Mouse (Mus musculus): ENCODE measurements at regions not wholly inside any gene's neighbourhood (a gene's known extent, or its start where the extent isn't known, plus 50 kb on each side); places are given as distances from the start of the nearest gene placed in this dataset.
A peak's percentile ranks its signal among the peaks of the same experiment; 100 is the strongest.
"Not testable (repeated sequence)": the region's sequence is repeated elsewhere in the genome, so short reads cannot be mapped to it uniquely, and the experiment has no call there.

DNA sequence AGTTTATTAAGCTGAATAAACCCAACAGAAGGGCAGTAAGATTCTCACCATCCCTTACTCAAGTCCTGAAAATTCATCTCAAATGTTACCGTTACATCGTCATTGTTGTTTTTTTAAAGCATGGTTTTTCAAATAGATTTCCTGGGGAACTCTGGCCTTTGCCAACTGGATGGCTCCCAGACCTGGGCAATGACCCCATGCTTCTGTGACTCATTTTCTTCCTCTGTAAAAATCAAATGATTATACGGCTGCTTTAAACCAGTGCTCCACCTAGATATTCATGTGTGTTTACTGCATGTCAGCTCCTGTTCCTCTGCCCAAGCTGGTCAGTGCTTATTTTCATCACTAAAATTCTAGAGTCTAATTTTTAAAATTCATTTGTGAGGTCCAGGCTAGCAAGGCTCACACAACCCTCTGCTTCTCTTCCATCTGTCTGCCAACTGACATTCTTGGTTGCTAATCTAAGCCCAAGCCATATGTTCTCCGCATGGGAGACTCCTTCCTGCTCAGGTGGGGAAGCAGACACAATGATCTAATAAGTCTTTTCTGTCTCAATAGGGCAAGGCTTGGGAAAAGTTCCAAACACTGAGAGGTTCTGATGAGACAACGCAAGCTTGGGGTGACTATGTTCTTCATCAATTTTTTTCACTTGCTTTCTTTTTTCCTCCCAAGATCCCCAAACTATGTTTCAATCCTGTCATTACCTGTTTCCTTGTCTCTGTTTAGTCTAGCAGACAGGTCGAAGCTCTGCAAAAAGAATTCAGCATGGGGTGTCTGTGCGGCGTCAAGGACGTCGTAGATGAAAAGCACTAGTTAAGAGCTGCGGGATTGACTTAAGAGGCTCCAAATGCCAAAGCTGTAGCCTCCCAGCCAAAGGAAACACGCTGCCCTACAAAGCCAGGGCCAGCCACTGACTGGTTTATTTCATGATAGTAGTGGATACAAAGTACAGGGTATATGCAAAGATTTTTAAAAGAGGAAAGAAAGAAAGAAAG is 594.7 kb downstream of the Efna5 start:
- DNase-seq = no peak

DNA sequence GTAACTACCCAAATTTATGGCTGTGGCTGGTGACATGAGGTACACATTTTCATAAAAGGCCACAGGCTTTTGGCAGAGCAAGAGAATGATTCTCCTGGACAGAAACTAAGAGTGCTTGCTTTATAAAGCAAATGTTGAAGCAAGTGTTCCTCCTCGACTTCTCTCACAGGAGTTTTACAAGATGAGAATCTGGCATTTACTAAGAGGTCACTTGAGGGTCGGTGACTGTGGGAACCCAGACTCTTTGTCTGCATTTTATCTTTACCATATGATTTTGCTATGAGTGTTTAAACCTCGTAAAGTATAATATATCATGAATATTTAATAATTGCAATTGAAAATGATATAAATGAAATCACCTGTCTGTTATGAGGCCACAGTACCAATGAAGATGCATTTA is 600.9 kb downstream of the Efna5 start:
- no peak for DNase-seq

DNA sequence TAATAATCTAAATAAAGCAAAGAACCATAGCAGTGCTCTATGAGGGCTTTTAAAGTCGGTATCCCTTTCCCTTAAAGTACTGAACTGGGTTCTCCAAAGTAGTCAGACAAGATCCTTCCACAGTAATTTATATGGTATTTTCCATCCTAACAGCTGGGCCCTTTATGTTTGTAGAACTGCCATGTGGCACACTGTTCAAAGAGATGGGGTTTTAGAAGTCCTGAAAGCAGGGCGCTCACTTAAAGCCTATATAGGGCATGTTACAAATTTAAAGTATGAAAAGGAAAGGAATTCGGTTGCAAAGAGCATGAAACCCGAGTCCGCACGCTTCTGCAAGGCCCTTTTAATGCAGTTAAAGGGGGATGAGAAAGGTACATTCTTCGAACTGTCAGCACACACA is 609.7 kb downstream of the Efna5 start:
- DNase-seq = no peak

DNA sequence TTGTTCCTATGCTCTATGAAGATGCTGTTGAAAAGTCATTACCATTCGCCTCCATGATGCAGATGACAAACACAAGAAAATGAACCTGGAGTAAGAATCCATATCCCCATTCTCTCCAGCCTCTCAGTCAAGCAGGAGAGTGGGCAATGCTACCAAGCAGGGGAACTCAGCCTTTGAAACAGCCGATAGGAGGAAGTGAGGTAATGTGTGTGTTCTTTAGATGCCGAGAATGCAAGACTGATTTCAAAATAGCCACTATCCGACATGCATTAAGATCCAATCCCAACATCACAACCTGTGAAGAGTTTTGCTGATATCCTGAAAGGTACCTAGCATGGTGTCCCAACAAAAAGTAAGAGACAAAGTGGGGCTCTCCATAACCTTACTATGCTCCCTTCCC is 611.8 kb downstream of the Efna5 start:
- DNase-seq = no peak

DNA sequence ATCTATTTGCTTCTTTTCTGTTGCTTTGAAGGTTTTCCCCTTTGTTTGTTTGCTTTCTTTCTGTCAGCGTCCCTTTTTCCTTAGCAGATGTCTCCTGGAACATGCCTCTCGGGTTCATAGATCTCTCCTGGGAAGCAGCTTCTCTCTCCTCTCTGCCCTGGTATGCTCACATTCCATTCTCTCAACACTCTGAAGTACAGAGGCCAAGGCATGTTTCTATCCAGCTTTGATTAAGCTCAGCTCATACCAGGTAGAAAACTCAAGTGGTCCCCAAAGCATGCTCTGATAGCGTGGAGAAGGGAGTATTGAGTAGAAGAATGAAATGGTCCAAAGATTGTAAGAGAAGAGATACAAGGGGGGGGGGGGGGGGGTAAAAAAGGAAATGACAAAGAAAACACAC is 627.7 kb downstream of the Efna5 start:
- DNase-seq = no peak

DNA sequence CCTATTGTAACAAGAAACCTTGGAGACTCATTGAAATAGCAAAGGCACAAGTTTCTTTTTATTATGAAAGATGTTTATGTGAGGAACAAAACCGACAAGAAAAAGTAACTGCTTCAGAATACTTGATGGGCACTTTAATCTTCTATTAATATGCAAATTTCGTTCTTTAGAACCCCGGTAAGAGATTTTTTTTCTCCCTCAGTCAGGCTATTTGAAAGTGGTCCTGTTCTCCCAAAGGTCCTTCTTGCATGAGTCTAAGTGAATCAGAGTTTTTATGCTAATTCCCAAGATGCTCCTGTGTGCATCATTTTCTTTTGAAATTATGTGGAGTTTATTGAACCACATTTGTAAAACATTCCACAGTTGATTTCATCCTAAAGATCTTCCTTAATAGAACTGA is 633.1 kb downstream of the Efna5 start:
- no peak for DNase-seq

DNA sequence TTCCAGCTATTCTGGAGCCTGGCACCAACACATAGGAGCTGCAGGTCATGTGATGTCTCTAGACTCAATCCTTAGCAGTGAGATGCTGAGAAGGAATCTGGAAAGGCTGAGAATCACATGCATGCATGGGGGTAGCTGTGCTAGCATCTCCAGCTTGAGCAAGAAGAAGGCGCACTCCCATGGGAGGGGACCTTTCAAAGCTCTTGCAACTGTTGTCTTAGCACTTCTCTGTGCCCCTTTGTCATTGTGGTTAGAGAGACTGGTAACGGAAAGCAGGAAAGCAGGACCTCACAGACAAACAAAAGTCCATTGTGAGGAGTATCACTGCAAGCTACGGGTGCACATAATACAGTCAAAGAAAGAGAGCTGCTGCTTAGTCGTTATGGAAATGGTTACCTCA is 634.5 kb downstream of the Efna5 start:
- peak in 1 of 2 experiments; percentile 10 for DNase-seq

DNA sequence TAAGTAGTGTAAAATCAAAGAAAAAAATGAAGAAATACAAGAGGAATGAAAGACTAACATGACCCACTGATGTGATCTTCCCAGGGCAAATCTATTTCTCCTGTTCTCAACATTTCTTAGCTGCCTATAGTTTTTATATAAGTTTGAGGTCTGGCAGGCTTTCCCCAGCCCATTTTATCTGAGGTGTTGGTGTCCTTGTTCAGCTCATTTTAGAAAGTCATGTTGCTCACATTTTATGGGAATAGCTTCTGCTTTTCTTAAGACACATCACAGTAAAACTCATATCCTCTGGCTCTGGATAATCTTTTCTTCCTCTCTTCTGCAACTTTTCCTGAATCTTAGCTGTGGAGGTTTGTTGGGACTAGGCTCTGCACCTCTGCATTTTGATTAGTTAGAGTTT is 650.2 kb downstream of the Efna5 start:
- no peak for DNase-seq

DNA sequence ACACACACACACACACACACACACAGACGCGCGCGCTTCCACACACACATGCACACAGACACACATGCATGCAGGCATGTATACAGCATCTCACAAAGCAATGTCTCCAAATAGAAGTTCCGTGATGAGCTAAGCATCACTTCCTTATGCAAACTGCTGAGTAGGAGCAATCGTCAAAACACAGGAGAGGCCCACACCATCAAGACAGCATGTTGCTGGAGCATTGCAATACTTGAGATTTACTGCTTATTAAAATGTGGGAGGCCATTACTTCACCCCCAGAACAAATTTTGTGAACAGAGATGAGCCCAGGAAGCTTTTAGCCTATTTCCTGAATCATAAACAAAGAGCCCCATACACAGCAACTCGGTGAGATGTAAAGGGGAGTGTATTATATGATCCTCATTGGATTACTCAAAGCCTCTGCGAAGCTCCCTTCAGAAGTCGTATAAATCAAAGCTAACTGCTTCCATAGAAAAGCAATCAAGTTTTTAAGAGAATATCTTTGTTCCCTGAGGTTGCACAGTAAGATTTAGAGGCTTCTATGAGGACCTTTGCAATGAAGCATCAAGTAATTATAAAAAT is 670.6 kb downstream of the Efna5 start:
- no peak for DNase-seq

DNA sequence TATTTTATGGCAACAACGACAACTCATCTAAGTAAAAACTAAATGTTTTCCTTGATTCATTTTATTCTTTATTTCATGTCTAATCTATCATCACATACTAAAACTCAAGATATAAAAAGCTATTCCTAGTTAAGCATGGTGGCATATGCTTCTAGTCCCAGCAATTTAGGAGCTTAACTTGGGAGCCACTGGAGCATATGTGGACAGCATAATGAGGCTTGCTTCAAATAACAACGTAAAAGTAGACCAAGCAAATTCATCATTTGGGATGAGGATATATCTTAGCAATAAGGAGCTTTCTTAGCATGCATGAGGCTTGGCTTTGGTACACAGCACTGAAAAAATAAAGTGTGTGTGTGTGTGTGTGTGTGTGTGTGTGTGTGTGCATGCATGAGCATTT is 678.5 kb downstream of the Efna5 start:
- no peak for DNase-seq

DNA sequence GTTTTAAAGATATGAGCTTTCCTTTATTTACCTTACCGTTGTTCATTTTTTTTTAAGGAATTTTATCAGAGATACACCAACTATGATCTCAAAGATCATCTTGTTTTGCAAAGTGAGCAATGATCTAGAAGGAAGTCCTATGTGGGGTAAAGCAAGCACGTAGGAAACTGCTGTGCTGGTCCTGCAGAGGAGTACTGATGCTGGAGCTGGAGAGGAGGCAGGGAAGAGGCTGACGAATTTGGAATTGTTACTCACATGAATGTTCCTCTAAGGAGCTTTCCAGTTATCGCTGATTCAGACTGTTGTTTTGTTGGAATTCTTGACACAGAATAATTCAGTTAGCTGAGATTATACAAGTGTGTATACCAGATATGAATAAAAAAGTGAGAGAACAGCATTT is 680.6 kb downstream of the Efna5 start:
- DNase-seq = no peak

DNA sequence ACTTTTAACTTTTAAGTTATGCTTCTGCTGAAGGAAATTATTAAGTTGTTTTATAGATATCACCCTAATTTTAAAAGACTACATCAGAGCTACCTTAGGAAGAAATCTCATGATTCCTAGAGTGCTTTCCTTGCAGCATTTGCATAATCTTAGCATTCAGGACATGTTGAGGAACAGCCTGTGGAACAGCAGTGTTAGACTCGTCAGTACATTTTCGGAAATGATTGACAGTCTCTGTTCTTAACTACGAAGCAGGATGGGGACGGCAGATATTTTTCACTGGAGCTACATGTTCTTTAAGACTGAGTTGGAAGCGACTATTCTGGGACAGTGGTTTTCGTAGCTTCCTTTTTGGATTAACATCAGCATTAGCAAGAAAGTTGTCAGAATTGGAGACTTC is 681.6 kb downstream of the Efna5 start:
- DNase-seq = no peak

DNA sequence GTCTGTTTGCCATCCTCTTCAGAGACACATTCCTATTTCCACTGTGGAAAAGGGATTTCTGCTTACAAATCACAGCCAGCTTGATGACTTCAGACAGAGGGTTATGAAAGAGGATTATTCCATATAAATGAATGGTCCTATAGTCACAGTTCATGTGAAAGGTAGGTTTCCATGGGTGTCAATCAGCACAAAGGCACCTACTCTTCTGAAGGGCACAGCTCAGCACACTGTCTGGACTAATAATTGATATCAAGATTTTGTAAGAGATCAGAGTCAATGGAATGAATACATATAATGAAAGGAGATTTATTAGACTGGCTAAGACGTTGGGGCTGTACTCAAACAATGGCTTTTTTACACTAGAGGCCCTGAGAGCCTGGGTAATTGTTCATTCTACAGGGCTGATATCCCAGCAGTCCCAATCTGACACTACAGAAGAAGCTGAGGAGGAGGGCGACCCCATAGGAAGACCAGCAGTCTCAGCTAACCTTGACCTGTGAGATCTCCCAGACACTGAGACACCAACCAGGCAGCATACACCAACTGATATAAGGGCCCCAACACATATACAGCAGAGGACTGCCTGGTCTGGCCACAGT is 702.4 kb downstream of the Efna5 start:
- no peak for DNase-seq

DNA sequence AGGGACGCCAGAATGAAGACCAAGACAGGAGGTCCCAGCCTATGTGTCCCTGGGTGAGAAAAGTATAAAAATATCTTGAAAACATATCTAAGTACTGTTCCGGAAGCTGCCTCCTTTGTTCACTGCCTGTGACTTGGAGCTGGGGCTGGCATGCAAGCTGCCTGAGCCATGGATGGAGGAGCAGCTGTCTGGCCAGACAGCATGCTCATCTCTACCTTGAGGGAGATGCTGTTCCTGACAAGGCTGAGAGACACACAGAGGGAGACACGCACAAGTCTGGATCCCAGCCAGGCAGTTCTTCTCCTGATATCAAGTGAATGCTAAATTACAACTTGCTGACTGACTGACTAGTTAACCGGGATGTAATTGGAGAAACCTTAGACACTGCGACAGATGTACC is 704.8 kb downstream of the Efna5 start:
- DNase-seq = no peak

DNA sequence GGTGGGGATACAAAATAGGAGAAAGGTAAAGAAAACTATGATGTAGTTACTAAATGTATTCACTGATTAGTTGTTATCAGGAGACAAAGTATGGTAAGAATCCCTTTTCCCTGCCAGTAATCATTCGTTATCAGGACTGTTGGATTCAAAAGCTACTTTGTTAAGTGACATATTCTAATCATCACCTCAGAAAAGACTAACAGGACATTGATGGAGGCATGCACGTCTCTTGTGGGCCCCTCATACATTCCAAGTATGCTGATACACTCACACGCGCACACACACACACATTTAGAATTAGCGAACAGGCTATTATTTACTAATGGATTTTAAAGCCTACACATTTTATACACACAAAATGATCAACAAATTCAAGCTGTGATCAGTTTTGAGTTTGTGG is 708.8 kb downstream of the Efna5 start:
- DNase-seq = no peak

DNA sequence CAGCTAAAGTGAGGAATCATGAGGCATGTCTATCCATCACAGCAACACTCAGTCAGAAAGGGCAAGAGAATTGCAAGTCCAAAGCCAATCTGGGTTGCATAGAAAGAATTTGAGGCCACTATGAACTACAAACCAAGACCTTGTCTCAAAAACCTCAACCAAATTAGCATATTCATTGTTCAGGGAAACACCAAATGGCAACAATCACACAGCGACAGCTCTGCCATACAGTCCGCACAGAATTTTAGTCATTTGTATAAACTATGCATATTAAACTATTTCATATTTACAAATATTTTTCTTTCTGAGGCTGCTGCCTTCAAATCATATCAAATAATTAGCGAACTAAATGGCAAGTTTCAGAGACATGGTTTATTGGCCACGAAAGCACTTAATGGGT is 709.6 kb downstream of the Efna5 start:
- no peak for DNase-seq

DNA sequence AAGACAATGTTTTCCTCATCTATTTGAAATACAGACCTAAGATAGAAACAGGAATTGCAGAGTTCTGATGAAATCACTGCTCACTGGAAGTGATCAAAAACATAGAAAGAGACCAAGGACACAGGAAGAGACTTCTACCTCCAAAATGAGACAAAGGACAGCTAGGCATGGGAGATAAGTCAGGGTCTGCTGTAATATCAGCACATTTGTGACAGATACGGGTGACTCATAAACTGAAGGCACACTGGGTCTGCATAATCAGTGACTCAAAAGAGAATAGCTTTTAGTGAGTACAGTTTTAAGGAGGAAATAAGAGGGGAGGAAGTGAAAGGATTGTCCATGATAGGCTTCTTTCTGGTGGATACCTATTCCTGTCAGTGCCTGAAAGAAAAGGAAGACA is 719.7 kb downstream of the Efna5 start:
- no peak for DNase-seq

DNA sequence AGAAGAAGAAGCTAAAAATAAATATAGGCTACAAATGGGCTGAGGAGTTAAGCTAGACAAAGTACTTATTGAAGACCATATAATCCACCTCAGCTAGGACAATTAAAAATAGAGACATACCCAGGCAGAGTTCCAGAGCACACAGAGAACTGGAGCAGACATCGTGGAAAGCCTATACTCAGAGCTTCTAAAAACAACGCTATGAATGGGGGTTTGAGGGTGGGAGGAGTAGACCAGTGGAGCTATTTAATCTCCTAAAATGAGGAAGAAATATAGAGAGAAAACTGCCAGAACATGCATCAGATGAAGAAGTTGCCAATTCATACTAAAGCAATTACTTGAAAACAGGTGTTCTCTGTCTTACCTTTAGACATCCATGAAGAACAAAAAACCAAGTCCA is 720.8 kb downstream of the Efna5 start:
- DNase-seq = no peak

DNA sequence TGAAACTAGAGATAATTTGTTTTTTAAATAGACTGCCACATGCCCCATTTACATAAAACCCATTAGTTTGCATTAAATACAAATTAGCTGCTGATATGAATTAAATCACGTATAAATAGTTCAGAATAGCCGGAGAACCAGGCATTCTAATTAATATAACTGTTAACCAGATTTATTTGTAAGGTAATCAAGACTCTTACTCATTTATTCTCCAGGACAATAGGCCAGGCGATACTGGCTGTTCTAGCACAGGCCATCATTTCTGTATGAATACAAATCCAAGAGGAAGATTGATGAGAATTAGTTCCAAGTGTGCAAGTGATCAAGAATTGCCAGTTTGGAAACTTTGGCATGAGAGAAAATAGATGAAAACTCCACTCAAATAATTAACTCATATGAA is 746.1 kb downstream of the Efna5 start:
- DNase-seq = no peak

DNA sequence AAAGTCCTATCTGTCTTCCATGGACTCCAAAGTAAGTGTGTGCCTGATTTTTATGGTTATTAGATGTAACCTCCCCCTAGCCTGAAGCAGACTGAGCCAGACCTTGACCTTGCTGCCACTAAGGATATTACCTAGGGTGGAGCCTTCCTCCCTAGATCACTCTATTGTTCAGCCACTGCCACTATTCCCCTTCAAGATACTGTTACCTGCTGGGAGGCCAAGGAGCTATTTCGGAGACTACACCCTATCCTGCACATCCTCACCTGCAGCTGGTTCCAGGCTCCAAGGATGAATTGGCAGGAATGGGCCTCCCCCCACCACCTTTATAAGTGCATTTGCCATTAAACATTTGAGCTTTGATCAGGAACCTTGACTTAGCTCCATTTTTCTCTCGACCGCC is 769.4 kb downstream of the Efna5 start:
- DNase-seq = not testable (repeated sequence)

DNA sequence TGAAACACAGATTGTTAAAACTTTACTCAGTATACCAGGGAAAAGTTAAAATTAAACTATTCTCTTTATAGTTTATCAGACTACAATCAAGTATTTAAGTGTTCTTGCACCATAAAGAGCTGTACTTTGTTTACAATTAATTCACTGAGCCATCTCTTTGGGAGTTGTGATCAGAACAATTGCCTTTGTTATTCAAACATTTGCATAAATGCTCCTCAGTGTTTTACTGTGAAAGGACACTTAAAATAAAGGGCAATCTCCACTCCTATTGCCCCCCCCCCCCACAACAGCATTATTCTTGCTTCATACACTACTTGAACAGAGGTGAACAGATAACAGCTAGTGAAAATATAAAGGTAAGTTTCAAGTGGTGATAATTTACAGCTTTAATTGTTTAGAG is 772.1 kb downstream of the Efna5 start:
- DNase-seq = no peak

DNA sequence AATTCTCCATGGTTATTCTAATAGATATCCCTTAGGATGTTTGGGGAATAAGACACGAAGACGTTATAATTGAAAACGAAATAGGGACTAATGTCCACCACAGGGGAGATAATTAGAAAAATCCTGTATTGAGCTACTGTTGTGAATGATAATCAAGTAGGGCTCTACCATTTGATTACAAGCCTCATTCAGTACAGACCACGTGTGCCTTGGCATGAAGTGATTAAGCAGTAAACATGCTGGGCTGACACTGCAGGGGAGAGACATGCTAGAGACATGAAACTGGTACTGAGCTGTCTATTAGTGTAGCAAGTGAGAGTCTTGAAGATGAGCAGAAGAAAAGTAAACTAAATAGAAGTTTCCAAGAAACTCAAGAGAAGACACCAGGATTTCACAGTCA is 797.8 kb downstream of the Efna5 start:
- DNase-seq = no peak

DNA sequence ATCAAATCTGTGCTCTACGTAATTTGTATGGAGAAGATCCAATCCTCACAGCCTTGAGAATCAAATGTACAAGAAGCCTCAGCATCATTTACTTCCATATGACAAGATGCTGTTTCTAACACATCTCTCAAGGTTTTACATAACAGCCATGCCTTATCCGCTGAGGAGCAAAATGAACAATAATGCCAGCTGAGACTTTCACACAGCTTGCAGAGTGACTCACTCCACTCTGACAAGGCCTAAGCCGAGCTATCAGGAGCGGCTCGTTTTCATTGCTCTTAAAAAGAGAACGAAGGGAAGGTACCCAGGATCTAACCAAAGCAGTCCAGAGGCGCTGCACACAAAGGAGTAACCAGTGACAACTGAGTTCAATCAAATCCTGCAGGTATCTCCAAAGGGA is 803.5 kb downstream of the Efna5 start:
- no peak for DNase-seq

DNA sequence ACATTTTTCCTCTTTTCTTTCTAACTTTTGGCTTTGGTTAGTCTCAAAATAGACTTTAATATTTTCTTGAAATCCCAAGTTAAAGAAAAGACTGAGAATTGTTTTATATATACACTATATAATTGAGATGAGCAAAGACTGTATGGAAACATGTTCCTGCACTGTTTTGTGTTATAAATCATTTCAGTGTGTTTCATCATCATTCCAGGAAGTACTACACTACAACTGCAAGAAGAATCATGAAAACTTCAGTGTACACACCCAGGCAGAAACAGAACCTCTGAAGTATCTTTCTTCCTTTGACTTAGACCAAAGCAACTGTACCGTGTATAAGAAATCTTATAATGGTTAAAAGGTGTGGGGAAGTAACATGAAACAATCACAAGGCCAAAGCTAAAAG is 816.2 kb downstream of the Efna5 start:
- no peak for DNase-seq

All from thymus, postnatal 36 days (tissue).